Mouse (Mus musculus) erythroblast, adult 5-6 weeks (primary cell): Measurements from ENCODE around the gene Tep1. TPM values are rescaled to one million over a fixed set of nuclear protein-coding genes. Genes with fewer than 3 reads are reported as not detected.
A peak's percentile ranks its signal among the peaks of the same experiment; 100 is the strongest.

ENCODE experiments used
- ATAC-seq: replicated peaks from 2 replicates; pipeline ENCODE4 v1.8.0; 2016; ENCODE audit warnings: moderate number of reproducible peaks, mild to moderate bottlenecking, moderate TSS enrichment, inconsistent platforms; ENCODE audit not compliant: poor library complexity, low FRiP score, severe bottlenecking
- total RNA-seq, 2 experiments: library from RNA; stranded (forward) in 1 of 2; stranded (reverse) in 1 of 2; fragments of 150-400 nt in 1 of 2; fragments of 200-764, 138-1000 nt in 1 of 2; gene quantifications; 2 replicates each; pipeline versions ENCODE4 v1.2.3 to v1.2.4; 2015 to 2017; ENCODE audit warnings: low replicate concordance in 2 of 2

The Tep1 gene
- total RNA-seq, 2 experiments from 2014 or later, result 9.0 to 18.3 TPM

DNA sequence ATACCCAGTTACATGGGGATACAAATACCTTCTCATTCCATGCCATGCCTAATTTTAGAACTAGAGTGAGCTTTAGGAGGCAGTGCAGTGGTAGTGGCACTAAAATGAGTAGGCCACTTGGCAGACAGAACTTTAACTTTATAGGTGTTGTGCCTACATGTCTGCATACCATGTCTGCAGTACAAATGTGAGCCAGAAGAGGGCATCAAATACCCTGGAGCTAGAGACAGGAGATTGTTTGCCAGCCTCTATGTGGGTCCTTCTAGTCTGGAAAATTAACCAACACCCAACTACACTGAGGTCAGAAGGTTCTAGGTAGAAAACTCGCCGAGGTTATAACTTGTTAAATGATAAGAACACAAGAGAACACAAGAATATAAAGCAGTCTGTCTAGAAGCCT is 71.8 kb downstream of the Tep1 start:
- ATAC-seq, result peak; percentile 69

DNA sequence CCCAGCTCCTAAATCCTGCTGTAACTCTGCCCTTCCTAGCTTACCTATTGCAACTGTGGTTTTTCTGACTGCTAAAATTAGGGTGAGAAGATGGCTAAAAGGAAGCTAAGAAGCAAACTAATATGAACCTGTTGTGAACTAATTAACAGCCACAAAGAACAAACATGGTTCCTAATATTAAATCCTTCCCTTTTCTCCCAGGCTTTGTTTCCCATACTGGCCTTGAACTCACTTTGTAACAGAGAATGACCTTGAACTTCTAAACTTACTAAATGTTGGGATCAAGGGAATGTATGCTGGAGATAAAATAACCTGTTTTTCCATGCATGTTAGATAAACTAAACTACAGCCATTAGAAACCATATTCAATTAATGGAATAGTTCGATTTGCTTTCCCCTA is 73.9 kb downstream of the Tep1 start:
- no peak for ATAC-seq

DNA sequence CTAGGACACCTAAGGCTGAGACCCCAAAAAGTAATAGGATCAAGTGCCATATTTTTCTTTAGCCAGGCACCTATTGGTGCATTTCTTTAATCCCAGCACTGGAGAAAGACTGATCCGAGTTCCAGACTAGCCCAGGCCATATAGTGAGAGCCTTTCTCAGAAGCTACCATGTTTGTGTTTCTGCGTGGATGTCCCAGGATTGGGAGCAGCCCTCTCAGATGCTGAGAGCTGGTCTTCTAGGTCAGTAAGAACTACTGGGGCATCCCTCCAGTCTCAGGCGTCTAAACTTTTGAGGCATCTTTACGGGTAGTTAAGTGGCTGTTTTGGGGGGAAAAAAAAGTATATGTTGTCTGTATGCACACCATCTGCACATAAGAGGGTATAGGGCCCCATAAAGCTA is 74.4 kb downstream of the Tep1 start:
- no peak for ATAC-seq

DNA sequence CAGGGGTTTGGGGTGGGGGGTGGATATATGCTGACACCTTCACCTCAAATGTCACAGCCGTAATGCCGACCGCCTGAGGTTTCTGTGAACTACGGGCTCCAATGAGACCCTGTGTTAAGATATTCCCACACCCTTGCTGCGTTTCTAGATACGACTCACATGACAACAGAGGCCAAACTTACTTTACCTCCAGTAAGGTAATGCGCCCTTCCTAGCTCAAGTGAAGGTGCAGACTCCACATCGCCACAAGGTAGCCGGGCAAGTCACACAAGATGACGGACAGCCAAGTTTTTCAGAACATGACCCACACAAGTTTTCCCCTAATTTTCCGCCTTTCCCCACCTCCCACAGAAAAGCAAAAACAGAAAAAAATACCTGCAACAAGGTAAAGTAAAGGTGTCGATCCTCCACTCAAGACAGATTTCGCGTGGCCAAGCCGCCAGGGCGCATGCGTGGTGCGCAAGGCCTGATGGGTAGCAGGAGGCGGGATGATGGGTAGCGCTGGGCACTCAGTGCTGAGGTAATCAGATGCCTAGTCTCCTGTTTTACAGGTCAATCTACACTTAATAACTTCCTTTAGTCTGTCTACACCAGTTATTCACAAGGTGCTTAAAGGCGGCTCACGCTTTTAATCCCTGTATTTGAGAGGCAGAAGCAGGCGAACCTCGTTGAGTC is 75.0 kb downstream of the Tep1 start:
- ATAC-seq, result no peak

DNA sequence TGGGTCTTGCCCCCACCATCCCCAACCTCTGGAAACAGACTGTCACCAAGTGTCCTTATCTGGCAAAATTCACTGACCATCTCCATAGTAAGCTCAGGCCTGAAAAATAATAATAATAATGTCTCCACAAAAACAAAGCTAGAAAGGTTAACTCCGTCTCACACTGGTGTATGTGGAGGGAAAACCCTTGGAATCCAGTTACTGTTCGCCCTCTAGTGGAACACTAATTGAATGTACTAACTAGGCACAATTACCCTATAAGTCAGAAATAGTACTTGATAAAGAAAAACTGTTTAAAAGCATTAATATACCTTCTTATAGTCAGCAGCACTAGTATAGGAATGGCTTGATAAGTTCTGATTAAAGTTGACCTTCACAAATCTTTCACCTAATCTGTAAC is 82.2 kb downstream of the Tep1 start:
- ATAC-seq, result no peak

DNA sequence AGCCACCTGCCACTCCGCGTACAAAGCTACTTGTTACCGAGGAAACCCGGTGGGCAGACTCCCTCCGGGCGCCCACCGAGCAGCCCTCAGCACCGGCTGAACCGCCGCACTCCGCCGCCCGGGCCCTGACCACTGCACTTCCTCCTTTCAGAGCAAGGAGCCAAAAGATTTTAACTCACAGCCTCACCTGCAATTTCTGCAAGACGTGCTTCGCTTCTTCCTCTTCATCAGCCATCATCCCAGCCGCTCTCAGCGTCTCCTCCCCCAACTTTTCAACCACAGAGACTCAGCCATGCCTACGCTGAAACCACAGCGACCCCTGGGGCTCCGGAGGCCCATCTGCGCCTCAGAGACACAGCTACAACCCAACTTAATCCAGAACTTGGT is 85.1 kb downstream of the Tep1 start, which contains the start of gene Ttc5:
TSS of gene Ttc5 (minus strand) at position 269 of the 387 bp plus-strand sequence.
- peak; percentile 100 for ATAC-seq

DNA sequence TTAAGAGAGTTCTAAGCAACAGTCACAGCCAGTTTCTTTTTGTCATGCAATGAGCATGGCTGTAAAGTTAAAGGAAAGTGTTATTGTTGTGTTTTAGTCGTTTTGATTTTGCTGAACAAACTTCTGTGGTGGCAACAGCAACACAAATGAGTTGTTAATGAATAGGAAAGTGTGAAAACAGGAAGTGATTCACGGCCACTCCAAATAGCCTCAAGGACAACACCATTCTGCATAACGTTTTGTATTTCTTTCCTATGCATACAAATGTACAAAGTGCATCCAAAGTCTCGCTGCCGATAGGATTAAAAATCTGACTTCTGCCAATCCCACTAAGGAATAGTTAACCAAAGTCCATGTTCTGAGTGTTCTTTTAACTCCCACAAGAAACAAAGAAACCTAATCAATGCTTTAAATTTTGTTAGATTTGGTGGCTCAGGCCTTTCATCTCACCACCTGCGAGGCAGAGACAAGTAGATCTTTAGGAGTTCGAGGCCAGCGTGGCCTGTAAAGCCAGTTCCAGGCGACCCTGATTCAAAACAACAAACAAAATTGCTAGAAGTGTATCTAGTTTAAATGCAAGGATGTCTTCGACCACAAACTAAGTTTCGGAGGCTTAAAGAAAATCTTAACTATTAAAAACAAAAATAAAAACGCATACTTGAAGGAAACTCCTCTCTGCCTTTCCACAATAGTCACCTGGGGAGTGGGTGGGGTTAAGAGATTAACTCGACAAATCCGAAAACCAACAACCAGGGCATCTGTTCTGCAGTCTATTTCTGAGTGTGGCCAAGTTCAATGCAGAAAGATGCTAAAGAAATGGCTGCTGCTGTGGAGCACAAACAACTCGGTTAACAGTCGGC is 85.7 kb downstream of the Tep1 start:
- no peak; the same call in 1 of the 2 replicates for ATAC-seq

DNA sequence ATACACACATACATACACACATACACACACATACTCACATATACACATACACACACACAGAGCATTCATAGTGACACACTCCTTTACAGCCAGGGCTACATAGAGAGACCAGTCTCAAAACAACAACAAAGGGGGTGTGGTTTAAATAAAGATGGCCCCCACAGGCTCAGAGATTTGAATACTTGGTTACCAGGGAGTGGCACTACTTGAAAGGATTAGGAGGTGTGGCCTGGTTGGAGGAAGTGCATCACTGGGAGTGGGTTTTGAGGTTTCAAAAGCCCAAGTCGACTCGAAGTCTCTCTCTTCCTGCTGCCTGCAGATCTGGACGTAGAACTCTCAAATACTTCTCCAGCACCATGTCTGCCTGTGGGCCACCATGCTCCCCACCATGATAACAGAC is 88.2 kb downstream of the Tep1 start:
- no peak for ATAC-seq

Other genes with a start within 250 kb of the Tep1 start
- gene Olfr745, start 231.2 kb downstream of the Tep1 start, total RNA-seq (2015; ENCODE audit: low replicate concordance), result not detected in 2 replicates
- not detected in 2 replicates for gene Olfr745, start 231.2 kb downstream of the Tep1 start, total RNA-seq (2017; ENCODE audit: low replicate concordance)
- not detected in 2 replicates for gene Olfr746, start 223.5 kb downstream of the Tep1 start, total RNA-seq (2015; ENCODE audit: low replicate concordance)
- gene Olfr746, start 223.5 kb downstream of the Tep1 start, total RNA-seq (2017; ENCODE audit: low replicate concordance), result not detected in 2 replicates
- not detected in 2 replicates for gene Olfr747, start 177.4 kb downstream of the Tep1 start, total RNA-seq (2015; ENCODE audit: low replicate concordance)
- gene Olfr747, start 177.4 kb downstream of the Tep1 start, total RNA-seq (2017; ENCODE audit: low replicate concordance), result not detected in 2 replicates
- gene Olfr748, start 163.2 kb downstream of the Tep1 start, total RNA-seq (2015; ENCODE audit: low replicate concordance), result not detected in 2 replicates
- not detected in 2 replicates for gene Olfr748, start 163.2 kb downstream of the Tep1 start, total RNA-seq (2017; ENCODE audit: low replicate concordance)
- not detected in 2 replicates for gene Olfr749, start 125.5 kb downstream of the Tep1 start, total RNA-seq (2015; ENCODE audit: low replicate concordance)
- not detected in 2 replicates for gene Olfr749, start 125.5 kb downstream of the Tep1 start, total RNA-seq (2017; ENCODE audit: low replicate concordance)
- gene Ttc5, start 85.0 kb downstream of the Tep1 start, total RNA-seq (2015; ENCODE audit: low replicate concordance), result 1.2 and 7.7 TPM in 2 replicates
- 9.8 and 11.8 TPM in 2 replicates for gene Ttc5, start 85.0 kb downstream of the Tep1 start, total RNA-seq (2017; ENCODE audit: low replicate concordance)
- gene Ccnb1ip1, start 62.8 kb downstream of the Tep1 start, total RNA-seq (2015; ENCODE audit: low replicate concordance), result not detected in 2 replicates
- not detected in 2 replicates for gene Ccnb1ip1, start 62.8 kb downstream of the Tep1 start, total RNA-seq (2017; ENCODE audit: low replicate concordance)
- gene Parp2, start 62.7 kb downstream of the Tep1 start, total RNA-seq (2015; ENCODE audit: low replicate concordance), result 15.8 and 18.2 TPM in 2 replicates
- gene Parp2, start 62.7 kb downstream of the Tep1 start, total RNA-seq (2017; ENCODE audit: low replicate concordance), result 32.1 and 44.7 TPM in 2 replicates
- not detected in 2 replicates for gene Klhl33, start 26.9 kb upstream of the Tep1 start, total RNA-seq (2015; ENCODE audit: low replicate concordance)
- 0.14 TPM in 1 of 2 replicates, not detected in the other for gene Klhl33, start 26.9 kb upstream of the Tep1 start, total RNA-seq (2017; ENCODE audit: low replicate concordance)
- gene Osgep, start 54.3 kb upstream of the Tep1 start, total RNA-seq (2015; ENCODE audit: low replicate concordance), result 6.5 and 19.2 TPM in 2 replicates
- 13.0 and 13.4 TPM in 2 replicates for gene Osgep, start 54.3 kb upstream of the Tep1 start, total RNA-seq (2017; ENCODE audit: low replicate concordance)
- 21.9 and 26.3 TPM in 2 replicates for gene Apex1, start 54.4 kb upstream of the Tep1 start, total RNA-seq (2015; ENCODE audit: low replicate concordance)
- gene Apex1, start 54.4 kb upstream of the Tep1 start, total RNA-seq (2017; ENCODE audit: low replicate concordance), result 12.3 and 13.4 TPM in 2 replicates
- 19.6 and 22.3 TPM in 2 replicates for gene Pip4p1, start 60.3 kb upstream of the Tep1 start, total RNA-seq (2015; ENCODE audit: low replicate concordance)
- 18.0 and 21.5 TPM in 2 replicates for gene Pip4p1, start 60.3 kb upstream of the Tep1 start, total RNA-seq (2017; ENCODE audit: low replicate concordance)
- gene Pnp, start 60.5 kb upstream of the Tep1 start, total RNA-seq (2015; ENCODE audit: low replicate concordance), result 357 and 415 TPM in 2 replicates
- gene Pnp, start 60.5 kb upstream of the Tep1 start, total RNA-seq (2017; ENCODE audit: low replicate concordance), result 529 and 542 TPM in 2 replicates
- not detected in 2 replicates for gene Gm49342, start 74.0 kb upstream of the Tep1 start, total RNA-seq (2015; ENCODE audit: low replicate concordance)
- not detected in 2 replicates for gene Gm49342, start 74.0 kb upstream of the Tep1 start, total RNA-seq (2017; ENCODE audit: low replicate concordance)
- gene Pnp2, start 85.4 kb upstream of the Tep1 start, total RNA-seq (2015; ENCODE audit: low replicate concordance), result 161 and 174 TPM in 2 replicates
- 56.1 and 122 TPM in 2 replicates for gene Pnp2, start 85.4 kb upstream of the Tep1 start, total RNA-seq (2017; ENCODE audit: low replicate concordance)
- gene Rnase10, start 137.2 kb upstream of the Tep1 start, total RNA-seq (2015; ENCODE audit: low replicate concordance), result 1.3 TPM in 1 of 2 replicates, not detected in the other
- 0.85 TPM in 1 of 2 replicates, not detected in the other for gene Rnase10, start 137.2 kb upstream of the Tep1 start, total RNA-seq (2017; ENCODE audit: low replicate concordance)
- gene Rnase9, start 171.3 kb upstream of the Tep1 start, total RNA-seq (2015; ENCODE audit: low replicate concordance), result not detected in 2 replicates
- gene Rnase9, start 171.3 kb upstream of the Tep1 start, total RNA-seq (2017; ENCODE audit: low replicate concordance), result not detected in 2 replicates
- not detected in 2 replicates for gene Rnase11, start 179.6 kb upstream of the Tep1 start, total RNA-seq (2015; ENCODE audit: low replicate concordance)
- not detected in 2 replicates for gene Rnase11, start 179.6 kb upstream of the Tep1 start, total RNA-seq (2017; ENCODE audit: low replicate concordance)
- gene Rnase12, start 187.1 kb upstream of the Tep1 start, total RNA-seq (2015; ENCODE audit: low replicate concordance), result 5.4 TPM in 1 of 2 replicates, not detected in the other
- gene Rnase12, start 187.1 kb upstream of the Tep1 start, total RNA-seq (2017; ENCODE audit: low replicate concordance), result 3.1 TPM in 1 of 2 replicates, not detected in the other
- gene Olfr750, start 203.9 kb upstream of the Tep1 start, total RNA-seq (2015; ENCODE audit: low replicate concordance), result not detected in 2 replicates
- not detected in 2 replicates for gene Olfr750, start 203.9 kb upstream of the Tep1 start, total RNA-seq (2017; ENCODE audit: low replicate concordance)
- 7.5 and 20.6 TPM in 2 replicates for gene Rnase4, start 220.5 kb upstream of the Tep1 start, total RNA-seq (2015; ENCODE audit: low replicate concordance)
- gene Rnase4, start 220.5 kb upstream of the Tep1 start, total RNA-seq (2017; ENCODE audit: low replicate concordance), result 5.6 and 7.5 TPM in 2 replicates
- 1.9 TPM in 1 of 2 replicates, not detected in the other for gene Ang, start 220.6 kb upstream of the Tep1 start, total RNA-seq (2015; ENCODE audit: low replicate concordance)
- gene Ang, start 220.6 kb upstream of the Tep1 start, total RNA-seq (2017; ENCODE audit: low replicate concordance), result 1.3 TPM in 1 of 2 replicates, not detected in the other
- gene Eddm3b, start 243.9 kb upstream of the Tep1 start, total RNA-seq (2015; ENCODE audit: low replicate concordance), result not detected in 2 replicates
- gene Eddm3b, start 243.9 kb upstream of the Tep1 start, total RNA-seq (2017; ENCODE audit: low replicate concordance), result not detected in 2 replicates